Mouse (Mus musculus): ENCODE measurements around the gene Lrsam1. TPM values are rescaled to one million over a fixed set of nuclear protein-coding genes. Genes with fewer than 3 reads are reported as not detected.

The Lrsam1 gene
- polyA plus RNA-seq, 1 experiment from 2014 or later, result 11.8 TPM

- WGBS, result 61% methylated on average over 6 of the region's 6 CpGs
- H3K4me3 ChIP-seq, result no peak overlapping the region
- no peak overlapping the region for H3K9ac ChIP-seq
Measured at GRCm38 (mm10) chr2:32983617-32984016, 22.2 kb upstream of the Lrsam1 start.

GRCm38 (mm10) chr2:32982700-32983099 lies 21.3 kb upstream of the Lrsam1 start:
- ATAC-seq (ENCODE audit: insufficient number of reproducible peaks, low FRiP score), result 0 out of 2 replicates have a peak, but pooled peaks have one; percentile 4
- H3K4me1 ChIP-seq (replicated peaks), result peaks cover 13% of the 10 kb centered on the region
- peak overlapping the region; percentile 51 for H3K9ac ChIP-seq
- 0 out of 2 replicates have a peak, but pooled peaks cover 4% of the 10 kb centered on the region for H3K36me3 ChIP-seq
- no peak overlapping the region for H3K27ac ChIP-seq (ENCODE audit: poor library complexity, severe bottlenecking)
- 6% methylated on average over 4 of the region's 4 CpGs for WGBS
- no peaks in the 10 kb centered on the region for H3K9me3 ChIP-seq (replicated peaks)
- H3K4me3 ChIP-seq, result peak overlapping the region; percentile 76
- H3K27me3 ChIP-seq (replicated peaks), result no peaks in the 10 kb centered on the region
- H3K4me2 ChIP-seq, result peak overlapping the region; percentile 83

More at GRCm38 (mm10) chr2:32983617-32984016, 22.2 kb upstream of the Lrsam1 start:
- no peaks in the 10 kb centered on the region for H3K27me3 ChIP-seq (replicated peaks)
- H3K4me1 ChIP-seq (replicated peaks), result peaks cover 13% of the 10 kb centered on the region
- H3K36me3 ChIP-seq, result no peaks in the 10 kb centered on the region
- ATAC-seq (ENCODE audit: insufficient number of reproducible peaks, low FRiP score), result no peak
- H3K4me2 ChIP-seq, result no peak overlapping the region
- H3K27ac ChIP-seq (ENCODE audit: poor library complexity, severe bottlenecking), result no peak overlapping the region
- H3K9me3 ChIP-seq (replicated peaks), result no peaks in the 10 kb centered on the region

DNA sequence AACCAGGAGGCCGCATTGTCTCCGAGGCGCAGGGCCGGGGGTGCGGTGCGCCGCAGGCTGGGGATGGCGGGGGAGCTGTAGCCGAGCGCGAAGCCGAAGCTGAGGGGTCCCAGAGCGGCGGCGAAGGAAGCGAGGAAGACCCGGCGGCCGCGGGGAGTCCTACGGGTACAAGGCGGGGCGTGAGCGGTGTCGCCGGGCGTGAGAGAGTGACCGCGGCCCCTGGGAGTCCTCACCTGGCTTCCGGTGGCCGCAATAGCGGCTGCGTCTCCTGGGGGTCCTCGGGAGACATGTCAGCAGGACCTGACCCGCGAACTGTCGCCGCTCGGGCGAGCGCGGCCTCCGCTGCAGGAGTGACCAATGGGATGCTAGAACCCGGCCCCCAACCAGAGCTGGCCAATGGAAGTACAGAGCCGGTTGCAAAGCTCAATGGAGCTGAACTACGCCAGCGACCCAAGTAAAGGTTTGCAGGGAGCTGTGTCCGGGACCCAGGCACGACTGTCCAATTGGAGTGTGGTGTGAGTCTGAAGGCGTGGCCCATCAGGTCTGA lies 20.4 kb upstream of the Lrsam1 start, which contains the start of gene Slc2a8:
Gene Slc2a8 (minus strand): TSS at position 359 of the 547 bp plus-strand sequence.
- Histone ChIP-seq H3K9me3 (replicated peaks) (no peaks in the 10 kb centered on the region), H3K9ac (peak within 1 kb of the TSS; percentile 75), H3K27ac (ENCODE audit: poor library complexity, severe bottlenecking) (peak within 1 kb of the TSS; percentile 42)

DNA sequence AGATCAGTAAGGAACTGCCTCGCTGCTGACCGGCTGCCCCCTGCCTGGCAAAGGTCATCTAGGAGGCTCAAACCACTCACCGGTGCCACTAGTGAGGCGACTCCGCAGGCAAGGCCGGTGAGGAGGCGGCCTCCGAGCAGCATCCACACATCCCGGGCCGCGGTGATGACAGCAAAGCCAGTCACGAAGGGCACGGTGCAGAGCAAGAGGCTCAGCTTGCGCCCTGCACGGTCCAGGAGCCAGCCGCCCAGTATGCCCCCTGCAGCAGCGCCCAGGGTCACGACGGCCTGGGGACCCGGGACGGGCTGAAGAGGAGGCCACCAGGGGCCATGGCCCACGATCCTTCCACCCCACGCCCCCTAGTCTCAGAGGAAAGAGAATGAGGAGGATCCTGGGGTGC lies 19.9 kb upstream of the Lrsam1 start:
- peaks cover 9% of the 10 kb centered on the region; the same call in 1 of the 2 replicates for H3K36me3 ChIP-seq
- under 1% methylated on average over 23 of the region's 23 CpGs for WGBS

More for the DNA sequence above, 20.4 kb upstream of the Lrsam1 start, which contains the start of gene Slc2a8:
- H3K4me3 ChIP-seq, result peak within 1 kb of the TSS; percentile 76
- peak; percentile 98 for ATAC-seq (ENCODE audit: insufficient number of reproducible peaks, low FRiP score)
- 0% methylated on average over 50 of the region's 50 CpGs for WGBS
- peak within 1 kb of the TSS; percentile 83 for H3K4me2 ChIP-seq
- peaks cover 13% of the 10 kb centered on the region for H3K4me1 ChIP-seq (replicated peaks)
- no peaks in the 10 kb centered on the region for H3K27me3 ChIP-seq (replicated peaks)
- H3K36me3 ChIP-seq, result peaks cover 4% of the 10 kb centered on the region; the same call in 1 of the 2 replicates

DNA sequence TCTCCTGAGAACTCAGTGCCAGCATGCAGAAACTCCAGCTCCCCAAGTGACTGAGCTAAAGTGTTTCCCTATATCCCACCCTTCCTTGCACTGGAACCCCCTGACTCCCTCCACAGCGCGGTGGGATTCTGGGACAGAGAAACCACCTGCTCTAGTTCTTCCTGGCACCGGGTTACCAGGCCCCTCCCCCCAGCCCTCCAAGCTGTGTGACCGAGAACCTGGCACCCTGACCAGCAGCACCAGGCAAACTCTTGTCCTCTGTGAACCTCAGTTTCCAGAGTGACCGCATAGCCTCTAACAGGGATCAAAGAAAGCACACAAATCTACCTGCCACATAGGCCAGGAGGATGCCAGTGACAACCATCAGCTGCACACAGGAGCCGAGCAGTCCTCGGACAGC lies 18.3 kb upstream of the Lrsam1 start:
- Histone ChIP-seq H3K9me3 (replicated peaks) (no peaks in the 10 kb centered on the region), H3K4me2 (no peak overlapping the region), H3K4me1 (replicated peaks) (peaks cover 13% of the 10 kb centered on the region), H3K36me3 (peaks cover 23% of the 10 kb centered on the region; the same call in 1 of the 2 replicates), H3K27me3 (replicated peaks) (no peaks in the 10 kb centered on the region), H3K27ac (ENCODE audit: poor library complexity, severe bottlenecking) (no peak overlapping the region), H3K9ac (no peak overlapping the region), H3K4me3 (no peak overlapping the region)
- no peak for ATAC-seq (ENCODE audit: insufficient number of reproducible peaks, low FRiP score)
- 83% methylated on average over 7 of the region's 7 CpGs for WGBS

More for the DNA sequence above, 19.9 kb upstream of the Lrsam1 start:
- Histone ChIP-seq H3K4me2 (peak overlapping the region; percentile 83), H3K9me3 (replicated peaks) (no peaks in the 10 kb centered on the region), H3K4me3 (peak overlapping the region; percentile 76), H3K27ac (ENCODE audit: poor library complexity, severe bottlenecking) (peak overlapping the region; percentile 40; the same call in 1 of the 2 replicates), H3K27me3 (replicated peaks) (no peaks in the 10 kb centered on the region), H3K9ac (peak overlapping the region; percentile 75), H3K4me1 (replicated peaks) (peaks cover 13% of the 10 kb centered on the region)
- peak; percentile 52; the same call in 1 of the 2 replicates for ATAC-seq (ENCODE audit: insufficient number of reproducible peaks, low FRiP score)

DNA sequence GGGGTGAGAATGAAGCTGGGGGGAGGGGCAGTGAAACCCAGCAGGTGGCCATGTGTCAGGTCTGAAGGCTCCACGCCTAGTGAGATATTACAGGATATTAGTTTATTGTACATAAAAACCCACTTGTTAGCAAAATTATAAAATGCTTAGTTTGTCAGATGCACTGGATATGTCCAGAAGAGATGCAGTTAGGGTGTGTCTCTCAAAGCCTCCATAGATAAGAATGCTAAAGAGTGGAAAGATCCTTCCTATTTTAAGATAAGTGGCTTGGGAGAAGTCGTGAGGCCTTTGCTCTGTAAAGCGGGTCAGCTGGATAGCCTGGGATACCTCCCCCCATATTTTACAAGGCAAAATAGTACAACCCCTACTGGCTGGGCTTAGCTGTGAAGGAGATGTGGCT lies 17.3 kb upstream of the Lrsam1 start:
- Histone ChIP-seq H3K4me3 (no peak overlapping the region), H3K4me2 (no peak overlapping the region)
- no peak for ATAC-seq (ENCODE audit: insufficient number of reproducible peaks, low FRiP score)

DNA sequence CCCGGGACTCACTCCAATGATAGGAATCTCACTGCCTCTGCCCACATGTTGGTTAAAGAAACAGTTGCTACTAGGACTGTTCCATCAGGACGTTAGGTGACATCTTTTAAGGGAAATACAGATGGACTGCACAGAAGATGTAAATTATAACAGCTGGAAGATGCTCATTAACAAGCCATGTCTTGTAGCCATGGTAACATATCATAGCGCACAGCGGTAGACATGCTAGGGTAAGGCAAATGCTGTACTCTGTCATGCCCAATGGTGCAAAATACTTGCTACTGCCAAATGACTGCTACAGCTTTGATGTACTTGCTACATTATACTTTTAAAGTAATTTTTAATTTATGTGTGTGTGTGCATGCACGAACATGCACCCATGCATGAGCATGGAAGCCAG lies 15.7 kb upstream of the Lrsam1 start:
- H3K4me1 ChIP-seq (replicated peaks), result peaks cover 8% of the 10 kb centered on the region
- no peaks in the 10 kb centered on the region for H3K9me3 ChIP-seq (replicated peaks)
- no peak overlapping the region for H3K27ac ChIP-seq (ENCODE audit: poor library complexity, severe bottlenecking)
- H3K27me3 ChIP-seq (replicated peaks), result no peaks in the 10 kb centered on the region
- no peak overlapping the region for H3K4me2 ChIP-seq
- no peak overlapping the region for H3K4me3 ChIP-seq
- H3K36me3 ChIP-seq, result peaks cover 47% of the 10 kb centered on the region
- no peak overlapping the region for H3K9ac ChIP-seq
- no peak for ATAC-seq (ENCODE audit: insufficient number of reproducible peaks, low FRiP score)
- 75% methylated on average over 5 of the region's 5 CpGs for WGBS

More for the DNA sequence above, 17.3 kb upstream of the Lrsam1 start:
- 45% methylated on average over 3 of the region's 3 CpGs for WGBS
- peaks cover 13% of the 10 kb centered on the region for H3K4me1 ChIP-seq (replicated peaks)
- H3K27ac ChIP-seq (ENCODE audit: poor library complexity, severe bottlenecking), result no peak overlapping the region
- peaks cover 33% of the 10 kb centered on the region for H3K36me3 ChIP-seq
- H3K27me3 ChIP-seq (replicated peaks), result no peaks in the 10 kb centered on the region
- no peak overlapping the region for H3K9ac ChIP-seq
- H3K9me3 ChIP-seq (replicated peaks), result no peaks in the 10 kb centered on the region

- 88% methylated on average over 8 of the region's 8 CpGs for WGBS
- H3K27ac ChIP-seq (ENCODE audit: poor library complexity, severe bottlenecking), result no peak overlapping the region
Measured at GRCm38 (mm10) chr2:32974216-32974615, 12.8 kb upstream of the Lrsam1 start.

GRCm38 (mm10) chr2:32971235-32971634 lies 9.8 kb upstream of the Lrsam1 start:
- Histone ChIP-seq H3K36me3 (peaks cover 37% of the 10 kb centered on the region), H3K4me1 (replicated peaks) (peaks cover 24% of the 10 kb centered on the region), H3K4me2 (no peak overlapping the region), H3K27ac (ENCODE audit: poor library complexity, severe bottlenecking) (no peak overlapping the region), H3K4me3 (no peak overlapping the region), H3K9ac (no peak overlapping the region), H3K27me3 (replicated peaks) (no peaks in the 10 kb centered on the region), H3K9me3 (replicated peaks) (no peaks in the 10 kb centered on the region)
- 54% methylated on average over 9 of the region's 9 CpGs for WGBS
- ATAC-seq (ENCODE audit: insufficient number of reproducible peaks, low FRiP score), result no peak

More at GRCm38 (mm10) chr2:32974216-32974615, 12.8 kb upstream of the Lrsam1 start:
- H3K9me3 ChIP-seq (replicated peaks), result no peaks in the 10 kb centered on the region
- no peak overlapping the region for H3K4me3 ChIP-seq
- no peak overlapping the region for H3K9ac ChIP-seq
- H3K4me2 ChIP-seq, result no peak overlapping the region
- no peak for ATAC-seq (ENCODE audit: insufficient number of reproducible peaks, low FRiP score)
- H3K4me1 ChIP-seq (replicated peaks), result peaks cover 8% of the 10 kb centered on the region
- peaks cover 47% of the 10 kb centered on the region for H3K36me3 ChIP-seq
- H3K27me3 ChIP-seq (replicated peaks), result no peaks in the 10 kb centered on the region

- 57% methylated on average over 8 of the region's 8 CpGs for WGBS
- Histone ChIP-seq H3K9me3 (replicated peaks) (no peaks in the 10 kb centered on the region), H3K36me3 (peaks cover 26% of the 10 kb centered on the region), H3K27me3 (replicated peaks) (no peaks in the 10 kb centered on the region), H3K9ac (peak overlapping the region; percentile 43; the same call in 1 of the 2 replicates), H3K4me1 (replicated peaks) (peaks cover 24% of the 10 kb centered on the region), H3K27ac (ENCODE audit: poor library complexity, severe bottlenecking) (peak overlapping the region; percentile 83), H3K4me3 (peak overlapping the region; percentile 0; the same call in 1 of the 2 replicates), H3K4me2 (peak overlapping the region; percentile 57)
- ATAC-seq (ENCODE audit: insufficient number of reproducible peaks, low FRiP score), result no peak
Measured at GRCm38 (mm10) chr2:32969326-32969725, 7.9 kb upstream of the Lrsam1 start.

- 80% methylated on average over 9 of the region's 9 CpGs for WGBS
- Histone ChIP-seq H3K9me3 (replicated peaks) (no peaks in the 10 kb centered on the region), H3K4me2 (peak overlapping the region; percentile 88), H3K27ac (ENCODE audit: poor library complexity, severe bottlenecking) (0 out of 2 replicates have a peak overlapping the region, but pooled peaks have one; percentile 22), H3K9ac (peak overlapping the region; percentile 84), H3K27me3 (replicated peaks) (no peaks in the 10 kb centered on the region), H3K4me3 (no peak overlapping the region), H3K36me3 (peaks cover 26% of the 10 kb centered on the region), H3K4me1 (replicated peaks) (peaks cover 36% of the 10 kb centered on the region)
- no peak for ATAC-seq (ENCODE audit: insufficient number of reproducible peaks, low FRiP score)
Measured at GRCm38 (mm10) chr2:32968024-32968614, 6.7 kb upstream of the Lrsam1 start.
